Mouse (Mus musculus) macrophage (primary cell): ENCODE measurements around the gene Asgr2. TPM values are rescaled to one million over a fixed set of nuclear protein-coding genes. Genes with fewer than 3 reads are reported as not detected.
"Not testable (repeated sequence)": the region's sequence is repeated elsewhere in the genome, so short reads cannot be mapped to it uniquely, and the experiment has no call there.

Experiments used
- H3K27ac ChIP-seq: fragments of 350-480 bp; formaldehyde crosslinking; 2 replicates; pipeline ENCODE4 v1.9.0; 2021
- H3K36me3 ChIP-seq: fragments of 350-480 bp; formaldehyde crosslinking; 2 replicates; pipeline ENCODE4 v1.9.0; 2021; ENCODE audit errors: inconsistent target
- H3K4me3 ChIP-seq: fragments of 350-480 bp; formaldehyde crosslinking; 2 replicates; pipeline ENCODE4 v1.9.0; 2021; ENCODE audit errors: inconsistent target
- H3K79me2 ChIP-seq: fragments of 350-480 bp; formaldehyde crosslinking; 2 replicates; pipeline ENCODE4 v1.9.0; 2021; ENCODE audit errors: inconsistent target
- WGBS: methylation state at CpG from one replicate; pipeline ENCODE4 v1.1.7; 2026; ENCODE audit warnings: inconsistent platforms; ENCODE audit not compliant: missing documents; 5-methylcytosine and 5-hydroxymethylcytosine counted together
- polyA plus RNA-seq: library from polyadenylated mRNA; stranded (reverse); fragments of 250-400 nt; gene quantifications from 3 replicates; pipeline ENCODE4 v1.2.4, GENCODE M21; 2018; ENCODE audit warnings: inconsistent platforms
- total RNA-seq, 78 experiments: library from RNA; depleted of rRNA; stranded (reverse); fragments of 250-400 nt; gene quantifications; 1 replicate in 9 of 78; 2 replicates in 24 of 78; 3 replicates in 43 of 78; 4 replicates in 2 of 78; pipeline ENCODE4 v1.2.4; 2018; ENCODE audit warnings: inconsistent platforms in 56 of 78

The Asgr2 gene
- total RNA-seq (2018; cell fraction: chromatin; rRNA removed) = 1 to 10 TPM in 21 of 26 experiments, under 1 TPM in 2, not detected in 3; 0.58 to 9.7 (median 3.6) TPM
- total RNA-seq (2018; cell fraction: cytosol; rRNA removed) = 1 to 10 TPM in 8 of 26 experiments, under 1 TPM in 18; 0.11 to 2.2 (median 0.57) TPM
- total RNA-seq (2018; cell fraction: nucleus; rRNA removed) = 1 to 10 TPM in 16 of 26 experiments, under 1 TPM in 5, not detected in 5; 0.54 to 7.7 (median 3.7) TPM
- 1.5 to 3.4 TPM in 2 of 3 replicates, not detected in the other for polyA plus RNA-seq

GRCm38 (mm10) chr11:70091986-70092783 lies at the start of gene Asgr2:
Gene Asgr2, plus strand, starts transcription at chr11:70092644.
- 27% methylated on average over 12 of the region's 12 CpGs for WGBS
- H3K79me2 ChIP-seq = no peaks in the 10 kb centered on the region
- H3K36me3 ChIP-seq = no peaks in the 10 kb centered on the region
- H3K4me3 ChIP-seq = no peak within 1 kb of the TSS
- peak within 1 kb of the TSS; percentile 63 for H3K27ac ChIP-seq

DNA sequence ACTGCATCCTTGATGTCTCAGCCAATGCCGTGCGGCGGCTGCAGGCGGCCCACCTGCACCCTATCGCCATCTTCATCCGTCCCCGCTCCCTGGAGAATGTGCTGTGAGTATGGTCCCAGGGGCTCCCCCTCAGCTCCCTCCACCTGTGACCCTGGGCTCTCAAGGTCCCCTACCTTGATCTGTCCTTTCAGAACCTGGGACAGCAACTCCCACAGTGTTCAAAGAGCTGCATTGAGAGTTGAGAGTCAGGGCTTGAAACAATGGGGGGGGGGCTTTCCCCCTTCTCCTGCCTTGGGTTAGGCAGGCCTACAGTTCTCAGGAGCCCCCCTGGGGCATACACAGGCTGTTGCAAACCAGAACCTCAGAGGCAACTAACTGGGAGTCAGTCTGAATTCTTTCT lies 48.8 kb upstream of the Asgr2 start:
- Histone ChIP-seq H3K36me3 (no peaks in the 10 kb centered on the region), H3K4me3 (no peak overlapping the region), H3K79me2 (no peaks in the 10 kb centered on the region), H3K27ac (no peak overlapping the region)
- 98% methylated on average over 7 of the region's 7 CpGs for WGBS

DNA sequence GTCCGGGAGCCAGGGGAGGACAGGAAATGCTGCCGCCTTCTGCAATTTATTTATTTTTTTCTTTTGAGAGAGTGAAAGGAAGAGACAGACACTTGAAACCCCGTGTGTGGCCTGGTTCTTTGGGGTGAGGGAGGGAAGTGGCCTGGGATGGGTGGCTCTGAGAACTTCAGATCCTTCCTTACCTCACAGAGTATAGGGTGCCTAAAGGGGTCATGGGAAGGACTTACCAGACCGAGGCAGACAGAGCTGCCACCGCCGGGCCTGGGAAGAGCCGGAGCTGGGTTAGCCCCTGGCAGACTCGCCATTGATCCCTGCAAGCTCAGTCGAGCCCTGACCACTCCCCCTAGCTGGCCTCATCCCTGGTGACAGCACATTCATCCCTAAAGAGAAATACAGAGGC lies 47.0 kb upstream of the Asgr2 start:
- no peaks in the 10 kb centered on the region for H3K36me3 ChIP-seq
- H3K27ac ChIP-seq = no peak overlapping the region
- no peaks in the 10 kb centered on the region for H3K79me2 ChIP-seq
- WGBS = 81% methylated on average over 9 of the region's 9 CpGs
- no peak overlapping the region for H3K4me3 ChIP-seq

- Histone ChIP-seq H3K27ac (no peak overlapping the region), H3K4me3 (no peak overlapping the region), H3K79me2 (no peaks in the 10 kb centered on the region), H3K36me3 (no peaks in the 10 kb centered on the region)
- WGBS = 70% methylated on average over 6 of the region's 6 CpGs
Observed at GRCm38 (mm10) chr11:70049366-70049765, 43.1 kb upstream of the Asgr2 start.

- Histone ChIP-seq H3K79me2 (no peaks in the 10 kb centered on the region), H3K27ac (no peak overlapping the region), H3K36me3 (no peaks in the 10 kb centered on the region), H3K4me3 (no peak overlapping the region)
- 68% methylated on average over 10 of the region's 10 CpGs for WGBS
Observed at GRCm38 (mm10) chr11:70049816-70050215, 42.6 kb upstream of the Asgr2 start.

DNA sequence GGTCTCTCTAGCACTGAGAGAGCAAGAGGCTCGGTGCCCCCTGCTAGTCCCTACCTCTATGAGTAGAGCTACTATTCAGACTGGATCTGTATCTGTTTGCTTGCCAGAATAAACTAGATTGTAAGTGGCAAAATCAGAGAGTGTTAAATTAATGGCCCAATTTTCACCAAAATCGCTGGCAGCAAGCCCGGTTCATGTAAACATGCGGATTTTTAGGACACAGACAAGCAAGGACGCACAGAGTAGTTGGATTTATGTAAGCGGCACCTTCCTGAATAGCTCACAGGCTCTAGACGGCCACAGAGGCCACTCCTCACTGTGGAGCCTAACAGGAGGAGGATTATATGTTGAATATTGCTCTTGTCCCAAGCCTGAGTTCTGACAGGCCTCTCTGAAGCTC lies 39.3 kb upstream of the Asgr2 start:
- WGBS = 88% methylated on average over 7 of the region's 7 CpGs
- no peak overlapping the region for H3K4me3 ChIP-seq
- no peak overlapping the region for H3K27ac ChIP-seq
- no peaks in the 10 kb centered on the region for H3K36me3 ChIP-seq
- no peaks in the 10 kb centered on the region for H3K79me2 ChIP-seq

GRCm38 (mm10) chr11:70053898-70054570 lies 38.4 kb upstream of the Asgr2 start, which contains the start of gene Asgr1:
Gene Asgr1, plus strand, starts transcription at chr11:70054085.
- H3K36me3 ChIP-seq = no peaks in the 10 kb centered on the region
- no peaks in the 10 kb centered on the region for H3K79me2 ChIP-seq
- no peak within 1 kb of the TSS for H3K4me3 ChIP-seq
- H3K27ac ChIP-seq = no peak within 1 kb of the TSS
- 95% methylated on average over 7 of the region's 10 CpGs for WGBS

- Histone ChIP-seq H3K27ac (no peak overlapping the region), H3K36me3 (no peaks in the 10 kb centered on the region), H3K79me2 (no peaks in the 10 kb centered on the region), H3K4me3 (no peak overlapping the region)
- WGBS = 38% methylated on average over 18 of the region's 18 CpGs
Observed at GRCm38 (mm10) chr11:70055618-70056214, 36.7 kb upstream of the Asgr2 start.

GRCm38 (mm10) chr11:70057805-70058204 lies 34.6 kb upstream of the Asgr2 start:
- Histone ChIP-seq H3K36me3 (no peaks in the 10 kb centered on the region), H3K4me3 (no peak overlapping the region), H3K27ac (no peak overlapping the region), H3K79me2 (no peaks in the 10 kb centered on the region)
- WGBS = 96% methylated on average over 7 of the region's 9 CpGs

GRCm38 (mm10) chr11:70059930-70060329 lies 32.5 kb upstream of the Asgr2 start:
- Histone ChIP-seq H3K4me3 (no peak overlapping the region), H3K27ac (no peak overlapping the region), H3K36me3 (no peaks in the 10 kb centered on the region), H3K79me2 (no peaks in the 10 kb centered on the region)
- 93% methylated on average over 6 of the region's 6 CpGs for WGBS

DNA sequence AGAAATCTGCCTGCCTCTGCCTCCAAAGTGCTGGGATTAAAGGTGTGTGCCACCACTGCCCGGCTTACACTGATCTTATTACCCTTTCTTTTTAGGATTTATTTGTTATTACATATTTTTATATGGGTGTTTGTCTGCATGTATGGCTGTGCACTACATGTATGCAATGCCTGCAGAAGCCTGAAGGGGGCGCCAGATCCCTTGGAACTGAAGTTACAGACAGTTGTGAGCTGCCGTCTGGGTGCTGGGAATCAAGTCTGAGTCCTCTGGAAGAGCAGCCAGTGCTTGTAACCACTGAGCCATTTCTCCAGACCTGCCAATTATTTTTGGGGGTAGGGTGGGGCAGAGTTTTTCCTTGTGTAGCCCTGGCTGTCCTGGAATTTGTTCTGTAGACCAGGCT lies 29.4 kb upstream of the Asgr2 start:
- no peaks in the 10 kb centered on the region for H3K79me2 ChIP-seq
- H3K4me3 ChIP-seq = no peak overlapping the region
- 81% methylated on average over 3 of the region's 3 CpGs for WGBS
- H3K36me3 ChIP-seq = no peaks in the 10 kb centered on the region
- H3K27ac ChIP-seq = no peak overlapping the region

- WGBS = 63% methylated on average over 4 of the region's 4 CpGs
- Histone ChIP-seq H3K79me2 (no peaks in the 10 kb centered on the region), H3K36me3 (no peaks in the 10 kb centered on the region), H3K4me3 (no peak overlapping the region), H3K27ac (no peak overlapping the region)
Observed at GRCm38 (mm10) chr11:70066701-70067100, 25.7 kb upstream of the Asgr2 start.

GRCm38 (mm10) chr11:70068245-70068644 lies 24.2 kb upstream of the Asgr2 start:
- 94% methylated on average over 3 of the region's 3 CpGs for WGBS
- H3K4me3 ChIP-seq = no peak overlapping the region
- H3K27ac ChIP-seq = no peak overlapping the region
- H3K36me3 ChIP-seq = no peaks in the 10 kb centered on the region
- H3K79me2 ChIP-seq = no peaks in the 10 kb centered on the region

DNA sequence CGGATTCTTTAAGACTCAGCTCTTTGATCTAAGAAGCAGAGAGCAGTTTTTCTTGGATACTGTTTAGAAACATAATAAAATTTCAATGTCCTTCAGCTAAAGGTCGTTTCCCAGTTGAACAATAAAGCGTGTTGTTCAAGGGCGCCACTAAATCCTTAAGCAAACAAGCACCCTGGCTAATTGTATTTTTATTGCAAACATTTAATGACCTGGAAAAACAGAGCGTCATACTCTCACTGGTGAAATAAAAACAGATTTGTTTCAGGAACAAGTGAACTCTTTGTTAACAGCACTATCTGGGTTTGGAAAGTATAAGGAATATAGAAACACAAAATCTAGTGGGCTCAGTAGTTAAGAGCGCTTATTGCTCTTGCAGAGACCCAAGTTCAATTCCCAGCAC lies 22.4 kb upstream of the Asgr2 start:
- no peak overlapping the region for H3K4me3 ChIP-seq
- H3K79me2 ChIP-seq = no peaks in the 10 kb centered on the region
- WGBS = 93% methylated on average over 6 of the region's 6 CpGs
- H3K36me3 ChIP-seq = no peaks in the 10 kb centered on the region
- H3K27ac ChIP-seq = no peak overlapping the region

DNA sequence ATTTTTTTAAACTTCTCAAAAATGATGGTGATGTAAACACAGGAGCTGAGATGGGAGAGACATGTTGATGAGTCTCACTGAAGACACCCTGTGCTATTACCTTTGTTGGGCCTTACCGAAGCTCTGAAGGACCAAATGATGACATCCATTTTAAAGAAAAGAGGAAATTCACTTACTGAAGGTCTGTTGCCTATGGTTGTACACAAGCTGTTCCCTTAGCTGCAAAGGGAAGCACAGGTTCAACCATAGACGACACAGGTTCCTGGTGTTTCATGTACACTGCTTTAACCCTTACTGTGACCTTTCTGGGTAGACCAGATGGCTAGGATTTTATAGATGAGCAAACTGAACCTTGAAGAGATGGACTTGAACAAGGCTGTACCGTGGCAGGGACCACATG lies 21.8 kb upstream of the Asgr2 start:
- H3K36me3 ChIP-seq, H3K79me2 ChIP-seq, H3K27ac ChIP-seq, H3K4me3 ChIP-seq: not testable (repeated sequence)
- WGBS = 11% methylated on average over 2 of the region's 3 CpGs
